Mouse (Mus musculus) midbrain, embryonic 15.5 days (tissue): ENCODE measurements around the gene Ghr. TPM values are rescaled to one million over a fixed set of nuclear protein-coding genes. Genes with fewer than 3 reads are reported as not detected.

Experiments
- ATAC-seq: fragments of 200-750 bp; cut with Nextera tagmentation; replicated peaks from 2 replicates; pipeline ENCODE4 v1.8.0; 2017; ENCODE audit warnings: moderate TSS enrichment
- H3K27ac ChIP-seq: fragments of 300-500 bp; sonication (generic); 2 replicates; pipeline ENCODE4 v1.5.1; 2015; ENCODE audit warnings: mild to moderate bottlenecking, inconsistent platforms
- H3K27me3 ChIP-seq: fragments of 300-500 bp; sonication (generic); replicated peaks from 2 replicates; pipeline ENCODE4 v1.6.1; 2015; ENCODE audit warnings: inconsistent platforms
- H3K36me3 ChIP-seq: fragments of 300-500 bp; sonication (generic); replicated peaks from 2 replicates; pipeline ENCODE4 v1.6.1; 2015; ENCODE audit warnings: inconsistent platforms
- H3K4me1 ChIP-seq: fragments of 300-500 bp; sonication (generic); 2 replicates; pipeline ENCODE4 v1.6.1; 2015; ENCODE audit warnings: inconsistent platforms
- H3K4me2 ChIP-seq: fragments of 300-500 bp; sonication (generic); 2 replicates; pipeline ENCODE4 v1.6.1; 2015; ENCODE audit warnings: inconsistent platforms, mild to moderate bottlenecking, moderate library complexity
- H3K4me3 ChIP-seq: fragments of 300-500 bp; sonication (generic); 2 replicates; pipeline ENCODE4 v1.5.1; 2015; ENCODE audit warnings: mild to moderate bottlenecking, inconsistent platforms
- H3K9ac ChIP-seq: fragments of 300-500 bp; sonication (generic); 2 replicates; pipeline ENCODE4 v1.6.1; 2015; ENCODE audit warnings: mild to moderate bottlenecking, inconsistent platforms
- H3K9me3 ChIP-seq: fragments of 300-500 bp; sonication (generic); 2 replicates; pipeline ENCODE4 v1.6.1; 2016; ENCODE audit warnings: inconsistent platforms
- WGBS: fragments of 180-500 bp; shearing (Covaris S2); methylation state at CpG from one replicate; pipeline ENCODE4 v1.1.7; 2015; ENCODE audit warnings: mixed read lengths; 5-methylcytosine and 5-hydroxymethylcytosine counted together
- polyA plus RNA-seq: library from polyadenylated mRNA; unstranded; fragments of >200 nt; fragmentation: Nextera tagmentation; extraction: Ambion mirVana; gene quantifications from 2 replicates; pipeline ENCODE4 v1.2.1, GENCODE M21; 2015

Gene Ghr
- polyA plus RNA-seq, 1 experiment from 2014 or later: 7.2 TPM

DNA sequence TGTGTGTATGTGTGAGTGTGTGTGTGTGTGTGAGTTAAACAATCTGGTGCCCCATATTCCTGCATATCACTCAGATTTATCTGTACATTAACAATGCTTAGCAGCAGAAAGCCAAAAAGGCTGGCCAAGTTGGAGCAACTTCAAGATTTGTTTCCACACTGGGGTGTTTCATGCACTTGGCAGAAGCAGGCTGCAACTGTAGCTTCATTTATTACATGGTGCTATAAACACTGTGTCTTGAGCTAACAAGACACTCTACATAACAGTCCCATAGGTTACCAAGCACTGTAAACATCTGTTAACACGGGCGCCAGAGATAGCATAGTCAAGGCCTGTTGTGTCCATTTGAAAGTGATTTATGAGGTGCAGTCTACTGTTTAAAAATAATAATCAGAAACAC lies 3.1 kb downstream of the Ghr start:
- Histone ChIP-seq H3K4me1 (0 out of 2 replicates have a peak, but pooled peaks cover 6% of the 10 kb centered on the region), H3K27ac (no peak overlapping the region), H3K9ac (no peak overlapping the region), H3K4me2 (no peak overlapping the region), H3K4me3 (no peak overlapping the region), H3K36me3 (no peaks in the 10 kb centered on the region), H3K27me3 (no peaks in the 10 kb centered on the region), H3K9me3 (no peaks in the 10 kb centered on the region)
- WGBS: 96% methylated on average over 2 of the region's 2 CpGs
- no peak for ATAC-seq

DNA sequence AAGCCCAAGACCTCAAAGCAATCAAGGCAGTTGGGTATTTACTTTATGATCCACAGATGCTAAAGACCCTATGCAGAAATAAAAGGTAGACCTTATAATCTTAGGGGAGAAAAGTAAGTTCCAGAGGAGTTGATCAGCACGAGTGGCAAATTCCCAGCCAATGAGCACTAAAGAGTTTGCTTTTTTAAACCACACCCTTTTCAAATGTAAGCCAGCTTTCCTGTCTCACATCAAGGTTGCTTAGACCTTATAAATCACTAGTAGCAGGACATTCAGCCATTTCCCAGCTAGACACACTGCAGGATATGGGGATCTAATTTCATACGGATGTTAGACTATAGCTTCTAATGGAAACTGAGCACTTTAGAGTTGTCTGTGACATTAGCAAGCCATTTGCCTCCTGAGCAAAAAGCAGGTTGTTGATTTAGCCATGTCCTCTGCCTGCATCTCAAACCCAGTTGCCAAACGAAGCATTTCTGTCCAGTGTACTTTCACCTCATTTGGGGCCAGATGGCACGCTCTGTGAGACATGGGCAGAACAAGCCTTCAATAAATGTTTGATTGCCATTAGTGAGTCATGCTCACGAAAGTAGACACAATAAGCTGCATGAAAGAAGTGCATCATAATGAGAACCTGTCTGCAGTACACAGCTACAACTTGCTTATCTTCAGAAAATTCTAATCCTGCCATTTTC lies 4.9 kb downstream of the Ghr start:
- no peaks in the 10 kb centered on the region for H3K27me3 ChIP-seq
- H3K4me1 ChIP-seq: 0 out of 2 replicates have a peak, but pooled peaks cover 6% of the 10 kb centered on the region
- no peak overlapping the region for H3K9ac ChIP-seq
- no peak overlapping the region for H3K27ac ChIP-seq
- no peak for ATAC-seq
- H3K4me2 ChIP-seq: no peak overlapping the region
- 70% methylated on average over 5 of the region's 5 CpGs for WGBS
- no peak overlapping the region for H3K4me3 ChIP-seq
- no peaks in the 10 kb centered on the region for H3K36me3 ChIP-seq
- H3K9me3 ChIP-seq: no peaks in the 10 kb centered on the region

DNA sequence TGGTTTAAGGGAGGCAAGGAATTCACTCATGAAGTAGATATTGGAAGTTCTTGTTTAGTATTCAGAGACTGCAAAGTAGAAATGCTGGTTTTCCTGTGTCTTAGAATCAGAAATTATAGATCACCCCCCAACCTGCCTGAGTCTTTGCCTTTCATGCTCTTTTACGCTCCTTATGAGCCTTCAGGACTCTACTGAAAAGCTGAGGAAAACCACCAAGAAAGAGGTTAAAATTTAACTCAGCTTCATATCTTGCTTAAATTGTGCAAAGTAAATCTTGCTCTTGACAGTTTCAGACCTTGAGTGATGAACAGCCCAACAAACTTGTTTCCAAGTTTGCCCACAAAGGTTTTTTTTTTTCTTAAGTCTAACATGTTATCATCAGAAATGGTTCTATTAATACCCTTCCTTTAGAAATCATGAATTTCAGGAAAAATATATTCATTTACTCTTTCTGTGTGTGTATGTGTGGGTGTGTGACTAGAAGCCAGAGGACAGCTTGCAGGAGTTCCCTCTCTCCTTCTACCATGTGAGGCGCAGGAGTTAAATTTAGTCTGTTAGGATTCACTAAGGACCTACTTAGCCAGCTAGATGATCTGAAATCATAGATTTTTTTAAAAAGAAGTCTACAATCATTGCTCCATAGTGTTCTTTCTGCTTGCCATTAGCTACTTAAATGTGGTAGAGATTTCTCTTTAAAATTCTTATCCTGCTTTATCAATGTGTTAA lies 14.0 kb downstream of the Ghr start:
- no peak for ATAC-seq
- Histone ChIP-seq H3K4me2 (no peak overlapping the region), H3K9ac (no peak overlapping the region), H3K4me3 (no peak overlapping the region), H3K27ac (no peak overlapping the region), H3K4me1 (no peaks in the 10 kb centered on the region), H3K36me3 (no peaks in the 10 kb centered on the region), H3K9me3 (no peaks in the 10 kb centered on the region), H3K27me3 (no peaks in the 10 kb centered on the region)
- 95% methylated on average over 2 of the region's 2 CpGs for WGBS

DNA sequence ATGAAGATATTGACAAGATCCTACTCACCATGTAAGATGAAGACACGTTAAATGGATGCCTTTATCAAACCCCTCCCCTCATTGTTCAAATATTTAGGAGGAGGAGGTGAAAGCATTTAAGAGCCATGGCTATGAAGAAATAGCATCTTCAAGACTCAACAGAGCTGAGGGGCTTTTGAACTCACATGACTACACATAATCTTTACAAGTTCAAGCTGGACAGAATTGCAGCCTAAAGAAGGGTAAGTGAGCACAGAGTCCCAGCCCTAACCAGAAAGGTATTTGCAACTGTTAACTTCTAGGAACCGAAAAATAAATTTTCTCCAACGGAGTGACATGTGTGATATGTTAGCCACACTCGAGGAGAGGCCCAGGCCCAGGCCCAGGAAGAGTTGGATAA lies 18.7 kb downstream of the Ghr start:
- Histone ChIP-seq H3K9me3 (no peaks in the 10 kb centered on the region), H3K27me3 (no peaks in the 10 kb centered on the region), H3K4me2 (no peak overlapping the region), H3K4me1 (no peaks in the 10 kb centered on the region), H3K27ac (no peak overlapping the region), H3K9ac (no peak overlapping the region), H3K36me3 (no peaks in the 10 kb centered on the region), H3K4me3 (no peak overlapping the region)
- no peak for ATAC-seq
- 81% methylated on average over 4 of the region's 4 CpGs for WGBS

DNA sequence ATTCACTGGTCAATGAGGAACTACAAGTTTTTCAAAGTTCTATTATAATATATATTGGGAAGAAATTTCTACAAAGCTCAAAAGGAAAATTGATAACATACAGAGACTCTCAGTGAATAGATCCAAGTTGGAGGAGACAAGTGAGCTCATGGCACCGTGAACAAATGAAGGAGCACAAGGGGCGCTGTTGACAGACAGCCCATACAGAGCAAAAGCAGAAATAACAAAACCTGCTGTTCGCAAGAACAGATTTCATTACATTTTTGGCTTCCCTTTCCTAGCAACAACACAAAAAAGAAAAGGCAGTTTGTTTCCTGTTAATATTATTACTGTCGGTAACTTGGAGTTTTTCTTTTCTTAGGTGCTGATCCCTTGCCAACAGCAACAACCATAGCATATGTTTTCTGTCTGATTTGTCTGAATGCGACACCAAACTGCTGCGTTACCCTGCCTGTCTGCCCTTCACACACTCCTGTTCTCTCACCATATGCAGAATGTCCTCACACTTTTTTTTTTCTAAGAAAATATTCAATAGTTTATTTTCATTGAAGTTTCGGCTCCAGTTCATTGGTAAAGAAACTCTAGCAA lies 19.3 kb downstream of the Ghr start:
- H3K4me3 ChIP-seq: no peak overlapping the region
- no peaks in the 10 kb centered on the region for H3K9me3 ChIP-seq
- H3K9ac ChIP-seq: no peak overlapping the region
- no peak for ATAC-seq
- H3K36me3 ChIP-seq: no peaks in the 10 kb centered on the region
- H3K27me3 ChIP-seq: no peaks in the 10 kb centered on the region
- no peaks in the 10 kb centered on the region for H3K4me1 ChIP-seq
- H3K4me2 ChIP-seq: no peak overlapping the region
- no peak overlapping the region for H3K27ac ChIP-seq
- 58% methylated on average over 7 of the region's 7 CpGs for WGBS

DNA sequence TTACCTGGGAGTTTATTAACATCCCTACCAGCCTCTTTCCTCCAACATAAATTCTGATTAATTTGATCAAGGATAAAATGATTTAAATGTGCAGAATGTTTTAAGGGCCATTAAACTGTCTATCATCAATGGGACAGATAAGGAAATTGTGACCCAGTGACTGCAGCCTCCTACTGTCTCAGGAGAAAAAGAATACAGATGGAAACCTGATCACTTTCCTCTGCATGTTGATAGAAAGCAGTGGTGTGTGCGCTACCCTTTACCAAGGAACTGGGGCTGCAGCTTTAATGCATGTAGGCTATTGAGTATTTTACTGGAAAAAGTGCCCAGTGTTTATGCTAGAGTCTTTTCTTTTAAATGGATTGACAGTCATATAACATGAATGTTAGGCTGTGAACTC lies 19.8 kb downstream of the Ghr start:
- H3K9ac ChIP-seq: no peak overlapping the region
- no peak overlapping the region for H3K4me2 ChIP-seq
- no peaks in the 10 kb centered on the region for H3K36me3 ChIP-seq
- 92% methylated on average over 1 of the region's 1 CpGs for WGBS
- H3K9me3 ChIP-seq: no peaks in the 10 kb centered on the region
- no peaks in the 10 kb centered on the region for H3K4me1 ChIP-seq
- H3K27me3 ChIP-seq: no peaks in the 10 kb centered on the region
- ATAC-seq: no peak
- no peak overlapping the region for H3K4me3 ChIP-seq
- H3K27ac ChIP-seq: no peak overlapping the region

DNA sequence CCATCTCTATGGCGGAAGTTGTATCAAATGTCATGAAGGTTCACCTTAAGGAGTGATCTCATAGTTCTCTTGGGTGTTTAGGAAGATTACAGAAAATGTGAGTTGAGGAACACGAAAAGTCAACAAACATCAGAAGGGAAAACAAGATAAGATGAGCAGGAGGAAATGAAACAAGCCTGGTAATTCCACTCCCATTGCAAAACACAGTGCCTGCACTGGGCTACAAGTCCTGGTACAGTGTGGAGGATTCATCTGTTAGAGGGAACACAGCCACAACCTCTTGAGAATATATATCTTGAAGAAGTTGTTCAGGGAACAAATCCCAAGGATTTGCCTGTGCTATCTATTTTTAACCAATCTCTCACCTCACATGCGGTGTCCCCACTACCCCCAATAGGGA lies 24.8 kb downstream of the Ghr start:
- Histone ChIP-seq H3K4me2 (no peak overlapping the region), H3K4me1 (no peaks in the 10 kb centered on the region), H3K9ac (no peak overlapping the region), H3K36me3 (no peaks in the 10 kb centered on the region), H3K4me3 (no peak overlapping the region), H3K27ac (no peak overlapping the region), H3K9me3 (no peaks in the 10 kb centered on the region), H3K27me3 (no peaks in the 10 kb centered on the region)
- no peak for ATAC-seq
- WGBS: 87% methylated on average over 3 of the region's 3 CpGs

DNA sequence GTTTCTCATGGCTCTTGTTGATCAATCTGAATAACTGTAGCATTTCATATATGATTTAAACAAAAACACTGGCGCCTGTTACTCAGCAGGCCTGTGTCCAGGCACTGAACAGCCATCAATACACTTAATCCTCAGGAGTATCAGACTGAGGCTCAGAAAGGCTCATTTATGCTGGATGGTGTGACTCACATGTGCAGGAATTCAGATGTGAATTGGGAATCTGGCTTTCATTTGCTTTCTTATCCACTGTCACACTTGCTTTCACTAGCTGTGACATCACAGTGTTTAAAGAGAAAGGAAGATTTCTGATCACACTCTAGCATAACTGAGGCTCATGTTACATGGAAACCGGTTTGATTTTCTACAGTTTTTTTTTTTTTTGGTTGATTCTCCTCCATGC lies 39.0 kb downstream of the Ghr start:
- ATAC-seq: no peak
- 88% methylated on average over 2 of the region's 2 CpGs for WGBS
- no peaks in the 10 kb centered on the region for H3K4me1 ChIP-seq

DNA sequence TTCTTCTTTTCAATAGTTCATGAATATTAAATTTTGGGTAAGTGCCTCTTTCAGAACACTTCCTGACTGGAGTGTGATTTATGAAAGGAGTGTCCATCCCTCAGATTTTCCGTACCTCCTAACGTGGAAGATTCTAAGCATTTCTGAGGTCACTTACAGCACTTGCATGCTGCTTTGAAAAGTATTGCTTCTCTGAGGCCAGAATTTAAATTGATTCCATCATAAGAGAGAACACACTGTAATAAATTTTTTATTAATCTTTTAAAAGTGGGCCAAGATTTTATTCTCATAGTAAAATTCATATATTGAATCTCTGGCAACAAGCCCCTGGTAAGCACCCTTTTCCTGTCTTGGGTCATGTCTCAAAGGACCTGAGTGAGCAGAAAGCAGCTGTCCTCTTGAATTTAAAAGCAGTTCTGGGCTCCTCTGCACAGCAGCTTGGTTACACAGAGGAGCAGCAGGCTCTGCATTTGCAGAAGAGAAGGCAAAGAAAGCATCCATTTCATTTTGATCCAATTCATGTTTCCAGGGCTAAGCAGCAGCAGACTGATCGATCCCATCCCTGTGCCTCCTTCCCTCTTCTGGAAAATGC lies 46.9 kb downstream of the Ghr start:
- Histone ChIP-seq H3K4me3 (no peak overlapping the region), H3K9ac (no peak overlapping the region), H3K9me3 (no peaks in the 10 kb centered on the region), H3K36me3 (no peaks in the 10 kb centered on the region), H3K27me3 (no peaks in the 10 kb centered on the region), H3K27ac (0 out of 2 replicates have a peak overlapping the region, but pooled peaks have one; percentile 7), H3K4me2 (no peak overlapping the region), H3K4me1 (peaks cover 3% of the 10 kb centered on the region; the same call in 1 of the 2 replicates)
- ATAC-seq: no peak
- WGBS: 71% methylated on average over 3 of the region's 3 CpGs

More for the DNA sequence above, 39.0 kb downstream of the Ghr start:
- Histone ChIP-seq H3K27ac (no peak overlapping the region), H3K4me3 (no peak overlapping the region), H3K9me3 (no peaks in the 10 kb centered on the region), H3K9ac (no peak overlapping the region), H3K27me3 (no peaks in the 10 kb centered on the region), H3K36me3 (no peaks in the 10 kb centered on the region), H3K4me2 (no peak overlapping the region)

DNA sequence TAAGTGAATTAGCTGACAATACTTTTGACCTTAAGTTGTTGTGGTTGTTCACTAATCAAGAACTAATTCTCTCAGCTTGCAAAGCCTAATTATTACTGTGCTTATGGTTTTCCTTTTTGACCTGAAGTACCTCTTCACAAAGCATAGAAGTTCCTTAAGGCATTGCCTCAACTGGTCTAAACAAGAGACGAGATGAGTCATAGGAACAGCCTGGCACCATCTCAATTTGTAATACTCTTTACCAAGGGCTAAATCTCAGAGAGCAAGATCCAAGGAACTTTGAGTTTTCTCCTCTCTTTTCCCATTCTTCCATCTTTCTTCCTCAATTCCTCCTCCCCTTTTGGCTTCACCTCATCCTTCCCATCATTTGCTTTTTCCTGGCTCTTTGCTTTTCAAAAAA lies 69.3 kb downstream of the Ghr start:
- no peak for ATAC-seq
- Histone ChIP-seq H3K27ac (no peak overlapping the region), H3K4me2 (no peak overlapping the region), H3K36me3 (no peaks in the 10 kb centered on the region), H3K4me1 (no peaks in the 10 kb centered on the region), H3K27me3 (no peaks in the 10 kb centered on the region), H3K9ac (no peak overlapping the region), H3K4me3 (no peak overlapping the region), H3K9me3 (no peaks in the 10 kb centered on the region)
- 82% methylated on average over 1 of the region's 1 CpGs for WGBS

DNA sequence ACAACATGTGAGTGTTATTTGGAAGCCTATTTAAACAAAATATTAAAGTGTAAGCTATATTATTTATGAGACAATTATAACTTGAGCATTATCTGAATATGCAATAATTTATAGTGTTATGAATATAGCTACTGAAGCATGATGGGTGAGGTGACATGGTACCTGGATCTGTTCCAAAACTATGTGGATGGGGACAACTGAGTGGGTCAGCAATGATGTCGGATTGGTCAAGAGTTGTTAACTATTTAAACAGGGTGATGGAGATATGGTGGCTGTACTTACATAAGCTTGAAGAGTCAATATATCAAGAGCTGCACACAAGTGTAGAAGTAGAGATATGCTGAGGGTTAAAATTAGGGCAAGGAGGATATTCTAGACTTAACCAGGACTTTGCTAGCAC lies 70.9 kb downstream of the Ghr start:
- Histone ChIP-seq H3K4me1 (no peaks in the 10 kb centered on the region; the same call in 1 of the 2 replicates), H3K9me3 (no peaks in the 10 kb centered on the region), H3K36me3 (no peaks in the 10 kb centered on the region), H3K4me2 (no peak overlapping the region), H3K27ac (no peak overlapping the region), H3K27me3 (no peaks in the 10 kb centered on the region), H3K4me3 (no peak overlapping the region), H3K9ac (no peak overlapping the region)
- 94% methylated on average over 1 of the region's 1 CpGs for WGBS
- ATAC-seq: no peak

DNA sequence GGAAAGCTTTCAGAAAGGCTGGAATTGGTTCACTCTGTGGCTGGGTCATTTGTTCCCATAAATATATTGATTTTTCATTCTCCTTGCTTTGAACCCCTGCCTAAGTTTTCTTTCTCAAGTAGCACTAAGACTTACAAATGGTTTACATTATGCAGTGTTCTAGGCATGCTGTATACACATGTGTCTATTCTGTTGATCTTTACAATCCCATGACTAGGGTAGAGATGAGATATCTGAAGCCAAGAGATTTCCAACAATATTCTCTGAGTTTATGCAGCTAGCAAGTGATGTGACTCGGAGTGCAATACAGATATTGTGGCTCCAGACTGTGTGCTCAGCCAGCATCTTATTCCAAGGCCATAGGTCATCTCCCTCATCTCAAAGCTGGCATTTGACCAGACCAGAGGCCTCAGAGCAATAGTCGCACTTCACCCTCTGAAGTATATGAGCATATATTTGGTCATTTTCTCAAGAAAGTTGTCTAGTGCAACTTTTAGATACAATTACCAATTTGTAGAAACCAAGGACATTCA lies 71.6 kb downstream of the Ghr start:
- Histone ChIP-seq H3K27ac (no peak overlapping the region), H3K4me1 (no peaks in the 10 kb centered on the region; the same call in 1 of the 2 replicates), H3K9me3 (no peaks in the 10 kb centered on the region), H3K9ac (no peak overlapping the region), H3K4me2 (no peak overlapping the region), H3K36me3 (no peaks in the 10 kb centered on the region), H3K27me3 (no peaks in the 10 kb centered on the region), H3K4me3 (no peak overlapping the region)
- 92% methylated on average over 2 of the region's 2 CpGs for WGBS
- ATAC-seq: no peak
